Mouse (Mus musculus): ENCODE measurements at regions not wholly inside any gene's neighbourhood (a gene's known extent, or its start where the extent isn't known, plus 50 kb on each side); places are given as distances from the start of the nearest gene placed in this dataset.
A peak's percentile ranks its signal among the peaks of the same experiment; 100 is the strongest.

DNA sequence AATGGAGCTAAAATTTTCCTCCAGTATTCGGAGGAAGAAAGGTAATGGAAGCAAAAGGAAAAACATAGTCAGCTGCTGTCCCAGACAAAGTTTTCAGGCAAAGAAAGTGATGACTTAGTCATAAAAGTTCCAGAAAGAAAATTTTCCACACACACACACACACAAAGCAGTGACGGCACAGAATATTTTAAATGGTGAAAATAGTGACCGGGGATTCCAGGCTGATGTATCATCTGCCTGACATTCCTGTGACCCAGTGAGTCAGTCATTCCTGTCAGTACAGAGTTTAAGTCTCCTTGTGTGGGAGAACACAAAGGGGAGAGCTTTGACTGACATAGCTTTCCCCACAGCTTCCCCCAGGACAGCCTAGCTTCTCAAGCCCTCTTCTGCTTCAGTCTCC lies 107.9 kb downstream of the Atp6ap1l start:
- Histone ChIP-seq H3K27ac (ENCODE audit: low read depth, low read length) (no peak overlapping the region), H3K9me3 (ENCODE audit: control insufficient read depth, low read length) (no peaks in the 10 kb centered on the region), H3K4me3 (ENCODE audit: low read depth, low read length) (no peak overlapping the region), H3K4me1 (ENCODE audit: control insufficient read depth, insufficient read depth, low read length) (no peaks in the 10 kb centered on the region), H3K36me3 (ENCODE audit: control insufficient read depth, insufficient read depth, low read length) (no peaks in the 10 kb centered on the region), H3K4me2 (ENCODE audit: low read depth, low read length) (no peak overlapping the region), H3K27me3 (ENCODE audit: control insufficient read depth, insufficient read depth, low read length) (no peaks in the 10 kb centered on the region), H3K9ac (replicated peaks; ENCODE audit: low read depth, low read length) (no peak overlapping the region)
- 87% methylated on average over 3 of the region's 3 CpGs for WGBS
- no peak for ATAC-seq (ENCODE audit: low read depth)

DNA sequence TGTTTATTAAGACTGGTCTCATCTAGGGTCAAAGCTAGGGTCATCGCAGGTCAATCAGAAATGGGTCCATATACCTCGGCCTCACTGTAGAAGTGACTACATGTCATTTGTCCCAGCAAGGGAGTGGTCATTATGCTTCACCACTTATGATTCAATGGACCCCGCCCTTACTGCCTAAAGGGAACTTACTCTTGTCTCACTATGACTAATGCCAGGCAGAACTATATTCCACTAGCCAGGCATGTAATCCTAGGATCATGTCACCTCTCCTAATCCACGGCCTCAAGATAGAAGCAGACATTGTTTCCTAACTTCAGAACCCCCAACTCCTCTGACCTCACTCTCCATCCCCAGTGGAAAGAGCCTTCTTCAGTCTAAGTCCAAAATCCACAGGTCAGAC lies 108.3 kb downstream of the Atp6ap1l start:
- Histone ChIP-seq H3K4me2 (ENCODE audit: low read depth, low read length) (no peak overlapping the region), H3K4me3 (ENCODE audit: low read depth, low read length) (no peak overlapping the region), H3K36me3 (ENCODE audit: control insufficient read depth, insufficient read depth, low read length) (no peaks in the 10 kb centered on the region), H3K9me3 (ENCODE audit: control insufficient read depth, low read length) (no peaks in the 10 kb centered on the region), H3K27me3 (ENCODE audit: control insufficient read depth, insufficient read depth, low read length) (no peaks in the 10 kb centered on the region), H3K9ac (replicated peaks; ENCODE audit: low read depth, low read length) (no peak overlapping the region), H3K4me1 (ENCODE audit: control insufficient read depth, insufficient read depth, low read length) (no peaks in the 10 kb centered on the region), H3K27ac (ENCODE audit: low read depth, low read length) (no peak overlapping the region)
- WGBS, result 95% methylated on average over 4 of the region's 4 CpGs
- no peak for ATAC-seq (ENCODE audit: low read depth)

DNA sequence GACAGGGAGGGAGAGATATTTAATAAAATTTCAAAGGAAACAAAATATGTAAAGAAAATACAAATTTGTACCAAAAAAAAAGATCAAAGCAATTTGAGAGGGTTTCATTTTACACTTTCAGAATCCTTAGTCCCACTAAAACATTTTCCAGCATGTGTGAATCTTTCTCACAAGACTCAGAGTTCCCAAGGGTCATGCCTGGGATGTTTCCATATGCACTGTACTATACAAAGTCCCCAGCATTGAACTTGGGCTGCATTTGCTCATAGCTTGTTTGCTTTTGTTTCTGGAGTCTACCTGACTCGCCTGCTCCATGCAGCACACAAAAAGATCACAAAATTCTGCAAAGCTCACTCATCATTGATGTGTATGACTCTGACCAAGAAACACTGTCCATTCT lies 122.7 kb downstream of the Atp6ap1l start:
- H3K4me1 ChIP-seq (ENCODE audit: control insufficient read depth, insufficient read depth, low read length), result no peaks in the 10 kb centered on the region
- no peak overlapping the region for H3K4me2 ChIP-seq (ENCODE audit: low read depth, low read length)
- H3K9ac ChIP-seq (replicated peaks; ENCODE audit: low read depth, low read length), result no peak overlapping the region
- no peak overlapping the region for H3K4me3 ChIP-seq (ENCODE audit: low read depth, low read length)
- H3K9me3 ChIP-seq (ENCODE audit: control insufficient read depth, low read length), result no peaks in the 10 kb centered on the region
- WGBS, result 86% methylated on average over 1 of the region's 1 CpGs
- H3K27ac ChIP-seq (ENCODE audit: low read depth, low read length), result no peak overlapping the region
- no peak for ATAC-seq (ENCODE audit: low read depth)
- H3K36me3 ChIP-seq (ENCODE audit: control insufficient read depth, insufficient read depth, low read length), result no peaks in the 10 kb centered on the region
- no peaks in the 10 kb centered on the region for H3K27me3 ChIP-seq (ENCODE audit: control insufficient read depth, insufficient read depth, low read length)

DNA sequence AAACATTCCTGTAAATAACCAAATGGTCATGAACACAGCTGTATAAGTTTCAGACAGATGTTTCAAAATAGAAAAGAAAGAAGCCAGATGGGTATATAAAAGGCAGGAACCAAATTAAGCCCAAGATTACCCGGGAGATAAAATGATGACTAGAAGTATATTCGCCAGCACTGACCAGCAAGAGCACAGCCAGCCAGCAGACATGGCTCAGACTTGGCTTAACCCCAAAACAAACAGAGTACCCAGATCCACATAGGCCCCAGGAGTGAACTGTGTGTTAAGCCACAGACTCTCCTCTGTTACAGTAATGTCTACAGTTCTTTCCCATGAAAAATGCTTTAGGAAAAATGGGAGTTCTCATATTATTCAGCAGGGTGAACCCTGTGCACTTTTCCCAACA lies 123.2 kb downstream of the Atp6ap1l start:
- no peaks in the 10 kb centered on the region for H3K9me3 ChIP-seq (ENCODE audit: control insufficient read depth, low read length)
- no peak overlapping the region for H3K4me2 ChIP-seq (ENCODE audit: low read depth, low read length)
- 77% methylated on average over 2 of the region's 2 CpGs for WGBS
- H3K4me1 ChIP-seq (ENCODE audit: control insufficient read depth, insufficient read depth, low read length), result no peaks in the 10 kb centered on the region
- H3K9ac ChIP-seq (replicated peaks; ENCODE audit: low read depth, low read length), result no peak overlapping the region
- H3K4me3 ChIP-seq (ENCODE audit: low read depth, low read length), result no peak overlapping the region
- no peak overlapping the region for H3K27ac ChIP-seq (ENCODE audit: low read depth, low read length)
- H3K36me3 ChIP-seq (ENCODE audit: control insufficient read depth, insufficient read depth, low read length), result no peaks in the 10 kb centered on the region
- no peaks in the 10 kb centered on the region for H3K27me3 ChIP-seq (ENCODE audit: control insufficient read depth, insufficient read depth, low read length)
- ATAC-seq (ENCODE audit: low read depth), result no peak

DNA sequence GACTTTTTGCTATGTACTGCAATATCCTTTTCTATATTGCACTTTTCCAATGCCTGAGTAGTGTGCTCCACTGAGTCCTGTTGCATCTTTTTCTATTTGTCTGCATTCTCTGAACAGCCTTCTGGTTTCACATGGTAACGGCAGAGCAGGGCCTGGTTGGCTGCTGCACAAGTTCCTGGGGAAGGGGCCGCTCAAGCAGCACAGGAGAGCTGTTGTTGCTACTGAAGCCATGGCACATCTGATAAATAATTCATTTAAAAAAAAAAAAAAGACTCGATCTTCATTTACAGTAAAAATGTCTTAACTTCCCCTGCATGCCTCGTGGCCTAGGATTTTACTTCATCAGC lies 127.2 kb downstream of the Atp6ap1l start:
- H3K9ac ChIP-seq (replicated peaks; ENCODE audit: low read depth, low read length), result no peak overlapping the region
- ATAC-seq (ENCODE audit: low read depth), result peak; percentile 87
- H3K9me3 ChIP-seq (ENCODE audit: control insufficient read depth, low read length), result no peaks in the 10 kb centered on the region
- H3K4me1 ChIP-seq (ENCODE audit: control insufficient read depth, insufficient read depth, low read length), result no peaks in the 10 kb centered on the region
- 57% methylated on average over 4 of the region's 4 CpGs for WGBS
- H3K27me3 ChIP-seq (ENCODE audit: control insufficient read depth, insufficient read depth, low read length), result no peaks in the 10 kb centered on the region
- no peak overlapping the region for H3K27ac ChIP-seq (ENCODE audit: low read depth, low read length)
- H3K4me2 ChIP-seq (ENCODE audit: low read depth, low read length), result no peak overlapping the region
- H3K36me3 ChIP-seq (ENCODE audit: control insufficient read depth, insufficient read depth, low read length), result no peaks in the 10 kb centered on the region
- H3K4me3 ChIP-seq (ENCODE audit: low read depth, low read length), result no peak overlapping the region

DNA sequence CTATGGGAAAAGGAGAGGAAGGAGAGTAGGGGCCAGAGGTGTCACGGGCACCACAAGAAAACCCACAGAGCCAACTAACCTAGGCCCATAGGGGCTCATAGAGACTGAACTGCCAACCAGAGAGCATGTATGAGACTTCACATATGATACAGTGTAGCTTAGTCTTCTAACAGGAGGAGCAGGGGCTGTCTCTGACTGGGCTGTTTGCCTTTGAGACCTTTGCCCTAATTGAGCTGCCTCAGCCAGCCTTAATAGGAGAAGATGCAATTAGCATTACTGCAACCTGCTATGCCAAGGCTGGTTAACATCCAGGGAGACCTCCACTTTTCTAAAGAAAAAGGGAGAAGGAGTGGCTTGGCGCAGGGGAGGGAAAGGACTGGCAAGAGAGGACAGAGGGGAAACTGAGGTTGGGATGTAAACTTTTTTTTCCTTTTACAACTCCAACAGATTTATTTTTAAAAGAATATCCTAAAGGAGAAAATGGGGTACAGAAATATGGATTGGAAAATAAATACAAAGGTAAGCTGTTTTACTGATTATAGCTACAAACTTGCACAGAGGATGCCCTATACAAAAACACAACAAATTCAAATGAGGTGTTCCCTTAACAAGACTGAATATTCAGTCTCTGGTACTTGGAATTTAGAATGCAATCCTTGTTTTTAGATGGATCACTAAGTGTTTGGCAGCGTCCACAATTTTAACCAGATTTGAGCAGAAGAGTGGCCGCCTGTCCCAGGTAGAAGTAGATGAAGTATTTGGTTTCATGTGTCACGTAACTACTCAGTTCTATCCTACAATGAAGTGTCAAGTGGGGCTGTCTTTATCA lies 127.8 kb downstream of the Atp6ap1l start:
- no peaks in the 10 kb centered on the region for H3K4me1 ChIP-seq (ENCODE audit: control insufficient read depth, insufficient read depth, low read length)
- H3K27ac ChIP-seq (ENCODE audit: low read depth, low read length), result no peak overlapping the region
- no peak overlapping the region for H3K9ac ChIP-seq (replicated peaks; ENCODE audit: low read depth, low read length)
- 87% methylated on average over 5 of the region's 5 CpGs for WGBS
- ATAC-seq (ENCODE audit: low read depth), result peak; percentile 45; the same call in 1 of the 2 replicates
- H3K4me3 ChIP-seq (ENCODE audit: low read depth, low read length), result no peak overlapping the region
- H3K27me3 ChIP-seq (ENCODE audit: control insufficient read depth, insufficient read depth, low read length), result no peaks in the 10 kb centered on the region
- no peak overlapping the region for H3K4me2 ChIP-seq (ENCODE audit: low read depth, low read length)
- no peaks in the 10 kb centered on the region for H3K9me3 ChIP-seq (ENCODE audit: control insufficient read depth, low read length)
- H3K36me3 ChIP-seq (ENCODE audit: control insufficient read depth, insufficient read depth, low read length), result no peaks in the 10 kb centered on the region

DNA sequence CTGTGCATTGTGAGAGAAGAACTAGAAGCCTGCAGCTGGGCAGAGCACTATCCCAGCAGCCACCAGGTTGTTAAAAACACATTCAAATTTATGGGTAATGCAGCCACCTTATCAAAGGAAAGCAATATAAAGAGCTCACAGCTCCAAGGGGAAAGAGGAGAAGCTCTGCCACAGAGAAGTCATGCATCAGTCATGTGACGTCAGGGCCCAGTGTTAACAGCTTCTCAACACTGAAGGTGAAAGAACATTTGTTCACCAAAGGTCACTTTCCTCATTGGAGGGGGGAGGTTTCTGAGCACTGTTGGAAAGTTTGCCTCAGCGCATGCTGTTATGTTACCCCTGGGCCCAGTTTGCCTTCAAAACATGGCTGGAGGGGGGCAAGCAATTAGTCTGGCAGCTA lies 143.0 kb downstream of the Atp6ap1l start:
- Histone ChIP-seq H3K36me3 (ENCODE audit: control insufficient read depth, insufficient read depth, low read length) (no peaks in the 10 kb centered on the region), H3K27me3 (ENCODE audit: control insufficient read depth, insufficient read depth, low read length) (no peaks in the 10 kb centered on the region), H3K27ac (ENCODE audit: low read depth, low read length) (no peak overlapping the region), H3K4me3 (ENCODE audit: low read depth, low read length) (no peak overlapping the region), H3K4me1 (ENCODE audit: control insufficient read depth, insufficient read depth, low read length) (no peaks in the 10 kb centered on the region), H3K9me3 (ENCODE audit: control insufficient read depth, low read length) (no peaks in the 10 kb centered on the region), H3K9ac (replicated peaks; ENCODE audit: low read depth, low read length) (no peak overlapping the region), H3K4me2 (ENCODE audit: low read depth, low read length) (no peak overlapping the region)
- ATAC-seq (ENCODE audit: low read depth), result peak; percentile 31; the same call in 1 of the 2 replicates
- WGBS, result 19% methylated on average over 2 of the region's 2 CpGs

DNA sequence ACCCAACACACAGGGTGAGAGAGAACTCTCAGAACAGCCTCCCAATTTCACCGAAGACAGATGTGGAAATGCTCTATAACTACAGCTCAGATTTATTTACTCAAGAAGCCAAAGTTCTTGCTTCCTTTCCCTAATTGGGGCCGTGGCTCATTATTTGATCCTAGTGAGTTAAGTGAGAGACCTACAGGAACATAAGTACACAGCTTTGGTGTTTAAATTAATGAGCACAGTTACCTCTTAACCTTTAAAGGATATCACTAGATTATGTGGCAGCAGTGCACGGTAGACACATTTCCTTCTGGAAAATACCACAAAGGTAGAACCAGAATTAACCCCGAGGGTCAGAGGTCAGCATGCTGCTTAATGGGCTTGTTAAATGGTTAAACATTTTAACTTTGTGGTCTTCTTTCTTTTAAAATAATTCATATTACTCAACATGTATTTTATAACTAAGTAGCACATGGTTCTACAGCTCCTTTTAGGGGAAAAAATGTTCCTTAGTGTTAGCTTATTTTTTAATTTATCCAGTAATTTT lies 144.6 kb downstream of the Atp6ap1l start:
- no peak overlapping the region for H3K9ac ChIP-seq (replicated peaks; ENCODE audit: low read depth, low read length)
- no peak overlapping the region for H3K4me2 ChIP-seq (ENCODE audit: low read depth, low read length)
- 84% methylated on average over 4 of the region's 4 CpGs for WGBS
- no peaks in the 10 kb centered on the region for H3K4me1 ChIP-seq (ENCODE audit: control insufficient read depth, insufficient read depth, low read length)
- H3K4me3 ChIP-seq (ENCODE audit: low read depth, low read length), result no peak overlapping the region
- no peaks in the 10 kb centered on the region for H3K27me3 ChIP-seq (ENCODE audit: control insufficient read depth, insufficient read depth, low read length)
- no peak for ATAC-seq (ENCODE audit: low read depth)
- H3K27ac ChIP-seq (ENCODE audit: low read depth, low read length), result no peak overlapping the region
- H3K9me3 ChIP-seq (ENCODE audit: control insufficient read depth, low read length), result no peaks in the 10 kb centered on the region
- no peaks in the 10 kb centered on the region for H3K36me3 ChIP-seq (ENCODE audit: control insufficient read depth, insufficient read depth, low read length)

DNA sequence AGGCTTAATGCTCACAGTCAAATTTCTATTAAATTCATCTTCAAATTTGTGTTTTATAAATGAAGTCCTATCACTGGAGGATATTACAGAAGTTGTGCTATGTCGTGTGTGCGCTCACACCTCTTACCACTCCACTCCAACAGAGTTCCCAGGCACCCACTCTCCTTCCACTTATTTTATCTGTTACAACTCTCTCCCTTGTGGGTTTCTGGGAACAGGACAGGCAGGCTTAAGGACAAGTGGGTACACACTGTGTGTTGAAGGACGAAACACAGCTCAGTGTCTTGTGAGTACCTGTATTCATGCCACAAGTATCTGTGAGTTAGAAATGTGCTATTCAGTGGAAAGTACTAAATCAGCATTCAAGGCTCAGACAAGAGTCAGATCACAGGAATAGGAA lies 150.7 kb downstream of the Atp6ap1l start:
- Histone ChIP-seq H3K4me2 (ENCODE audit: low read depth, low read length) (no peak overlapping the region), H3K9me3 (ENCODE audit: control insufficient read depth, low read length) (no peaks in the 10 kb centered on the region), H3K9ac (replicated peaks; ENCODE audit: low read depth, low read length) (no peak overlapping the region), H3K4me3 (ENCODE audit: low read depth, low read length) (no peak overlapping the region), H3K27me3 (ENCODE audit: control insufficient read depth, insufficient read depth, low read length) (no peaks in the 10 kb centered on the region), H3K27ac (ENCODE audit: low read depth, low read length) (no peak overlapping the region), H3K4me1 (ENCODE audit: control insufficient read depth, insufficient read depth, low read length) (no peaks in the 10 kb centered on the region), H3K36me3 (ENCODE audit: control insufficient read depth, insufficient read depth, low read length) (no peaks in the 10 kb centered on the region)
- ATAC-seq (ENCODE audit: low read depth), result no peak
- WGBS, result 92% methylated on average over 3 of the region's 3 CpGs

Measured in neural tube, embryonic 14.5 days (tissue).